Mouse (Mus musculus) E14TG2a.4 (cell line): ENCODE results near the gene Gm47289.

Experiments used
- CTCF ChIP-seq: conservative IDR thresholded peaks from 2 replicates; pipeline ENCODE4 v1.5.1; 2014; ENCODE audit warnings: low read length
- NANOG ChIP-seq: IDR thresholded peaks from 2 replicates; pipeline ENCODE4 v1.6.1; 2014; ENCODE audit warnings: borderline replicate concordance, low read length, mixed read lengths
- POU5F1 ChIP-seq: IDR thresholded peaks from 2 replicates; pipeline ENCODE4 v1.6.1; 2014; ENCODE audit warnings: low read length, borderline replicate concordance

GRCm38 (mm10) chr9:119203617-119204016 lies 44.7 kb downstream of the Gm47289 start:
- no peak for TF ChIP-seq CTCF
- no peak for TF ChIP-seq NANOG
- no peak for TF ChIP-seq POU5F1
